Mouse (Mus musculus): Measurements from ENCODE around the gene Grb14.

Grb14 gene

DNA sequence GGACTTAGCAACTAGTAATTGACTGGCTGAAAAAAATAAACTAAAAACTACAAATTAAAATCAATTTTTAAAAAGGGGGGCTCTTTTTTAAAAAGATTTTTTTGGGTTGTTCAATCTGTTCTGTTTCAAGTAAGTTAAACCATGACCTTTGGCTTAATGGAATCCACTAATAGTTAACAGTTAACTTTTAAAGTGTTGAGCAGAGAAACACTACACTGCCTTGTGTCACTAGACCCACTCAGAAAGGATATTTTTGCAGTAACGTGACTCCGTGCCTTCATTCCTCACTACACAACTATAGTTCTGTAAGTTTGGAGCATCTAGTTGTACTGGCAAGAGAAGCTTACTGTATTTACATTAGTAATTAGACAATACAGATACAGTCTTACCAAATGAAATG, 50.2 kb downstream of the Grb14 start:
- no peak for DNase-seq (ENCODE audit: low read depth)

- no peak for DNase-seq (ENCODE audit: low read depth)
These were observed 50.9 kb downstream of the Grb14 start for GRCm38 (mm10) chr2:64973819-64974441.

GRCm38 (mm10) chr2:64973125-64973524, 51.7 kb downstream of the Grb14 start:
- no peak for DNase-seq (ENCODE audit: low read depth)

GRCm38 (mm10) chr2:64971828-64972227, 53.0 kb downstream of the Grb14 start:
- no peak for DNase-seq (ENCODE audit: low read depth)

DNA sequence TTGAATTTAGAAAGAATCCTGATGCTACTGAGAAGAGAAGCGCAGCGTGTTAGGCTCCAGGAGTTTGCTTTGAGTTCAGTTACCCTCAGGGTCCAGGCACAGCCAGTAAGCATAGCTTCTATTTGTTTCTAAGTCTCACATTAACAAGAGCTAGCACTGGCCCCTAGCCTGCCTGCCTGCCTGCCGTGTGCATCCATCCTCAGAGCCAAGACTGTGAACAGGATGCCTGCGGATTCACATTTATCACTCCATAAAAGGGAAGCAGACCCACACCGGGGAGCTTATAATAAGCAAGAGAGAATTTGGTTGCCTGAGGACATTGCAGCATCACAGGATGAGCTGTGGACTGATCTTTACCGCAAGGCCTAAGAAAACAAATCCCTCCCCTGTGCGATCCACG, 53.8 kb downstream of the Grb14 start:
- DNase-seq (ENCODE audit: low read depth), result no peak

DNA sequence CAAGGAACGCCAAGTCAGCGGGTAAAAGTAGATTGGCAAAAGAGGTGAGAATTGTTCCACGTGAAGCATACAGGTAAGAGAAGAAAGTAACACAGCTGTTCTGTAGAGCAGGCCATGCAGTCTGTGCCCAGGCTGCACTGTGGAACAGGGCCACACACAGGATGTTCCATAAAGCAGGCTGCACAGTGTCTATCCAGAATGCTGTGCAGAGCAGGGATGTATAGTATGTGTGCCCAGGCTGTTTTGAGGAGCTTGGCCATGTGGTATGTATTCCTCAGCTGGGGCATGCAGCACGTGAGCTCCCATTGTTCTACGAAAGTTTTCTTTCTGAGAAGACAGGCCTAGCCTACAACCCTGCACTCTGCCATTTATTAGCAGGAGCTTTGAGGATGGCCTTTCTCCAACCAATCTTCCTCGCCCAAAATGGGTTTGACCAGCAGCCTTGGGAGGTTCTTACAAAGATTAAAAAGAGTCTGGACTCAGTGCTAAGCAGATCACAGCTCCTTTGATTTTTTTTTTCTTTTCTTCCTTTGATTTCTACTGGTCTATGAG, 57.8 kb downstream of the Grb14 start:
- no peak for DNase-seq (ENCODE audit: low read depth)

- peak; percentile 65 for DNase-seq (ENCODE audit: low read depth)
These were observed 58.5 kb downstream of the Grb14 start for GRCm38 (mm10) chr2:64966323-64966722.

DNA sequence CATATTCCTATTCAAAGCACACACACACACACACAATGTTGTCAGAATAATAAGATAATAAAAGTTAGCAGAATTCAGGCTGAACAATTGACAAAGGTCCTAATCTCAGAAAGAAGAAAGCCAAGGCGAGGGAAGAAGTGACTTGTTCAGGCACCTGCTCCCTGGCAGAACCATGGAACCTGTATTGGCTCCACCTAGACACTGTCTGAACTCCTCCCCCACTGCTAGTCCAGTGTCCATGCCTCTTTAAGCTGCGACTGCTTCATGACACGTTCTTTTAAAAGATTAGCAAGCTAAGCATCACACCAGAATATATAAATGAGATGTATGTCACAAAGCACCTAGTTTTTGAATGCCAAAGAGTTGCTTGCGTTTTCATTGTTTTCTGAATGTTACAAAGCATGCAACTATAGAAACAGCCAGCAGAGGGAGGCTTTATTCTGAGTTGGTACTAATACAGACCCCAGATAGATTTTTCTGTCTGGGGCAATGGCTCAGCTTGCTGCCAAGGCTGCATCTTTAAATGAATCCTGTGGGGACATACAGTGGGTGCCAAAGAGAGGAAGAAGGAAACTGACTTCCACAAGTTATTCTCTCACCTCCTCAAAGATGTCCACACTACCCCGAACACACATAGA, 59.4 kb downstream of the Grb14 start:
- DNase-seq (ENCODE audit: low read depth), result no peak

- no peak for DNase-seq (ENCODE audit: low read depth)
These were observed 62.6 kb downstream of the Grb14 start for GRCm38 (mm10) chr2:64962196-64962595.

GRCm38 (mm10) chr2:64961381-64961780, 63.4 kb downstream of the Grb14 start:
- DNase-seq (ENCODE audit: low read depth), result no peak

GRCm38 (mm10) chr2:64959657-64960056, 65.1 kb downstream of the Grb14 start:
- no peak for DNase-seq (ENCODE audit: low read depth)

DNA sequence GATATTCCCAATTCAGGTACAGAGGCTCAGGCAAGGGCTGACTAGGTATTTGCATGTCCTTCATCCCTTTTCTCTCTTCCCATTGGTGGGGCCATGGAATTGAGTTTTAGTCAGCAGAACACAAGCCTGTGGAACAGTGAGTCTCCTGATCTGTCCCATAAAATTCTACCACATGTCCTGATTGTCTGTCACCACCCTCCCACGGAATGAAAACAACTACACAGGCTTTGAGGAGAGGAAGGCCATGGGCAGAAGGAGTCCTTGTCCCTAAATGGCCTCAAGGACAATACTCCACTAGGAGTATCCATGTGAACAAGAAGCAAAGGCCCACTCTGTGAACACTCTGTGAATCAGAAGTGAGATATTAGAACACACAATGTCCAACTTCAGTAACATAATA, 69.3 kb downstream of the Grb14 start:
- DNase-seq (ENCODE audit: low read depth), result no peak

DNA sequence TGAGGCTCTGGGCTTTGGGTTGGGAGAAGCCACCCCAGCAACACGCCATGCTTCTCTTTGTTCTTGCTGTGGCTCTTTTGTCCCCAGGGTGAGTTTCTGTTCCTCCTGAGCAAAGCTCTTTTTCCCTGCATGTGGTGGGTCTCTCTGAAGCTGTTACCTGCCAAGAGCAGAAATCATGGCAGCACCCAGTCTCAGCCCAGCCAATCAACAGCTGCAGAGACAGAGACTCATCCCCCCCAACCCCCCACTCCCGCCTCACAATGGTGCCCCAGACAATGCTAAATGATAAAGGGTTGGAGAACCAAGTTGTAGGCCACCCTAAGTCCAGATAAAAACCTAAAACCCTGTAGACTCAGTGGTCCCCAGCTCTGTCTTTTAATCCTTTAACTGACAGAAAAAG, 75.6 kb downstream of the Grb14 start:
- DNase-seq (ENCODE audit: low read depth), result no peak

DNA sequence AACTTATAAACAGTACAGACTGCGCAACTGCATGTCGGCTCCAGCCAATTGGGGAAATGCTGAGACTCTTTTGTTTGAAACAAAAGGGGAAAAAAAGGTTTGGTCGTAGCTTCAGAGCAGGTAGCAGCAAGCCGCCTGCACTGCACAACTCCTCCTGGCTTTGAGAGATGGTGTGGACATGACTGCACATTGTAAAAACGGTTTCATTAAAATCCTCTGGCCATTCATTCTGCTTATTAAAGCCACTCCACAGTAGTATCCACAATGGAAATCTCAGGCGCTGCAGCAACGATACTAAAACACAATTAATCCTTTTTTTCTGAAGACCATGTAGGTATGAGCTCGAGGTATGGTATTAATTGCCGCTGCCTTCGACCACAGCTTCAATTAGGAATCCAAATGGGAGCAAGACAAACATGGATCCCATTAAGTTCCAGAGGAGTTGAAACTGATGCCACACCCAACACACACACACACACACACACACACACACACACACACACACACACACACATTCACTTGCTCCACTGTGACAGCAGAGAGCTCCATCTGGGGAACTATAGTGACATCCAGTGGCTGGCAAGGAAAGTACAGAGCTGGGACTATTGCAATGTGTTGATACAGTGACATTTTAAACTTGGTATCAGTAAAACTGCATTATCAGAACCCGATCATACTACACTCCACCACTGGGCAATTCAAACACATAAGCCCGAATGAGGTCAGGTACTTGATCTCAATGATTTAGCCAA, 76.2 kb downstream of the Grb14 start:
- DNase-seq (ENCODE audit: low read depth), result no peak

DNA sequence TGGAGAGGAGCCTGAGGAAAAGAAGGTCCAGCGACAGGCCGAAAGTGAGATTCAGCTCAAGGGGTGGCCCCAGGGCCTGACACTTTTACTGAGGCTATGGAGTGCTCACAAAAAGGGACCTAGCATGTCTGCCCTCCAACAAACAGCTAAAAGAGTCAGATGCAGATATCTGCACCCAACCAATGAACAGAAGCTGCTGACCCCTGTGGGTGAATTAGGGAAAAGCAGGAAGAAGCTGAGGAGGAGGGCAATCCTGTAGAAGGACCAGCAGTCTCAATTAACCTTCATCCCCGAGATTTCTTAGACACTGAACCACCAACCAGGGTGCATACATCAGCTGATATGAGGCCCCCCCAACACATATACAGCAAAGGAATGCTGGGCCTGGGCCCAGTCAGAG, 77.3 kb downstream of the Grb14 start:
- no peak for DNase-seq (ENCODE audit: low read depth)

- DNase-seq (ENCODE audit: low read depth), result peak; percentile 25
These were observed 103.9 kb downstream of the Grb14 start for GRCm38 (mm10) chr2:64920879-64921278.

- DNase-seq (ENCODE audit: low read depth), result peak; percentile 16
These were observed 109.3 kb downstream of the Grb14 start for GRCm38 (mm10) chr2:64915448-64915847.

GRCm38 (mm10) chr2:64904877-64905276, 119.9 kb downstream of the Grb14 start:
- no peak for DNase-seq (ENCODE audit: low read depth)

DNA sequence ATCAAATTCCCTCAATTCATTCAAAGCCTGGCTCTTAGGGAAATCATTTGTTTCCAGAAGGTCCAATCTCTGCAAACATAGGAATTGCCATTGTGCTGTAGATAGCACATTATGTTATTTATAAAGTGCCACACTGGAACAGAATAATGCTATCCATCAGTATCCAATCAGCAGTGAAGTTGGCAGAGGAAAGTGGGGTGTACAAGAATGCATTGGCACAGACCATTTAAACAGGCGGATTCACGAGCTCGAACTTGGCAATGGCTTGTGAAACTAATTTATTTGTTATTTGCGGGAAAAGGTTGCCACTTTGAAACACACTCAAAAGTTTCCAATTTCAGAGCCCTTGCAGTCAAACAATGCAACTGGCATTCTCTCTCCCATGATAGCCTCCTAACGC, 126.9 kb downstream of the Grb14 start:
- DNase-seq (ENCODE audit: low read depth), result no peak

- DNase-seq (ENCODE audit: low read depth), result no peak
These were observed 131.6 kb downstream of the Grb14 start for GRCm38 (mm10) chr2:64893233-64893632.

DNA sequence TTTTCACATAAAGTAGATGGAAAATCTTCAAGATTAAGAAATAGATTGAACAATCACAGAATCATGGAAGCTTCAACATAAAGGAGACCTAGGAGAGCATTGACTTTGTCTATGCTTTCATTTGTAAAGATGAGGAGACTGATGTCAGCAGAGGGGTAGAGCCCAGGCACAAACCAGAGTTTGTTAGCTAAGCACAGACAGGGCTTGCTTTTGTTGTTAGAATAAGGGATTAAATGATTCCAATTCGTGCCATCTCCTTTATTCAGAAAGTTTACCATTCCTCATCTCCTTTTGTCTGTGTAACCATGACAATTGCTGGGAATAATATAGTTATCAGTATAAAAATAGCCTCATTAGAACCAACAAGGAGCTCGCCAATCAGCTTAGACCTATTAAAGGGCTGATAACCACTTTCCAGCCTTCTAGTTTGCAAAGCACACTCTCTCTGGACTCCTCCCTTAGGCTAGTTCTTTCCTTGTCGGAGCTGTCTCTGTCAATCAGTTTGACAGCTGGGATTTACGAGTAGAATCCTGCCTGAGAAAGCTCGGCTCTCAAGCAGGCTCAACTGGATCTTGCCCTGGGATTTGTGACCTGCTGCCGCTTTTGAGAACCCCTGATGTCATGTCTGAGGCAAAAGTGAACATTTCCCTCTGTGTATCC, 137.6 kb downstream of the Grb14 start:
- DNase-seq (ENCODE audit: low read depth), result no peak

DNA sequence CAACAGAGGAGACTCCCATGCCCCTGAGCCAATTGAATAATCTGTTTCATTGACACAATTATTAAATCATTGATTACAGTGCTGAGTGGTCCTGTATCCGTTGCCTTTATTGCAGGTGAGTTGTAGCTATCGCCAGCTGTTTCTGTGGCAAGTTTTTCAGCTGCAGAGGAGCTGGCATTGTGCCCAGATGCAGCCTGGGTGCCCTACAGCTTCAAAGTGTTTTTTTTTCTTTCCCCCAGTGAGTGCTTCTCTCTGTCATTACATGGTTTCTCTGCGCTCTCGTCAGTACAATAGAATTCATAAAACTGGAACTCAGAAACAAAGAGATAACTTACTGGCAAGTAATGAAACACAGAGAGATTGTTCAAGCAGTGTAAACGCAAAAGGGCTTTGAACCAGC, 139.1 kb downstream of the Grb14 start:
- no peak for DNase-seq (ENCODE audit: low read depth)

GRCm38 (mm10) chr2:64878275-64878674, 146.5 kb downstream of the Grb14 start:
- DNase-seq (ENCODE audit: low read depth), result no peak

All from fibroblast of lung, adult 2 months (primary cell).